Mouse (Mus musculus) spleen, adult 18-20 months (tissue): ENCODE measurements at regions not wholly inside any gene's neighbourhood (a gene's known extent, or its start where the extent isn't known, plus 50 kb on each side); places are given as distances from the start of the nearest gene placed in this dataset.

Source experiments
- DNase-seq, 2 experiments: peaks; one replicate each; pipeline ENCODE4 v3.0.0; 2022; ENCODE audit warnings: mixed read lengths in 2 of 2

DNA sequence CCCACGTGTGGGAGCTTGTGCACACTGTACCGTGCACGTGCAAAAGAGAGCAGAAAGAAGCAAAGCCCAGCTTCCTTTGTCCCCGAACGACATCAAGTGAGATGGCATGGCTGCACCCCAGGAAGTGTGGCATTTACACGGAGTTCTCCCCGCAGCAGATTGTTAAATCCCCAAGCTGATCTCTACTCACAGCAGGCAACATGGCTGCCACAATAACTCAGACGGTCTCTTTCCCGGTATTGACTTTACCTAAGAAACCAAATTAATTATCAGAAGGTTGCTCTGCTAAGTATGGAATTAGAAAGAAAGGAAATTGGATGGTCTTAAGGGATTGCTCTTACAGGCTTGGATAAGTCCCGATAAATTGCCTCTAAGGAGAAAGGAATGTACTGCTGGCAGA is 241.4 kb downstream of the Gm11011 start:
- DNase-seq: no peak

- DNase-seq: no peak
Observed at GRCm38 (mm10) chr2:169319521-169319920, 268.0 kb downstream of the Gm11011 start.

GRCm38 (mm10) chr2:169314396-169314930 is 273.1 kb downstream of the Gm11011 start:
- no peak for DNase-seq

DNA sequence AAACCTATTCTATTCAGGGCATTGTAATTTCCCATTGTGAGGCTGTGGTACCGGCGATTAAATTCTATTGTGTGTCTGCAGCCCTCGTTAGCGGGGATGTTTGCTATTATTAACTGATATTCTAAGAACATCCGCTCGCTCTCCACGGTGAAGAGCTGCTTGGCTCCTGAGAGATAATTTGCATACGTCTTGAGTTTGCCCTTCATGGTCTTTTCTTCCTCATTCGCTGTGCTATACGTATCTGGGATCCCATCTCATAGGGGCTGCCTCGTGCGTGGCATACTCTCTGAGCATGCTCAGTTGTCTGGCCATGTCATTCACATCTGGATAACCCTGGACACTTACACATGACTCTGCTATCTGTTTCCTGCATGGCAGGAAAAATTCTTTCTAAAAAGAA is 275.7 kb downstream of the Gm11011 start:
- no peak for DNase-seq

GRCm38 (mm10) chr2:169311356-169311755 is 276.2 kb downstream of the Gm11011 start:
- DNase-seq: no peak

DNA sequence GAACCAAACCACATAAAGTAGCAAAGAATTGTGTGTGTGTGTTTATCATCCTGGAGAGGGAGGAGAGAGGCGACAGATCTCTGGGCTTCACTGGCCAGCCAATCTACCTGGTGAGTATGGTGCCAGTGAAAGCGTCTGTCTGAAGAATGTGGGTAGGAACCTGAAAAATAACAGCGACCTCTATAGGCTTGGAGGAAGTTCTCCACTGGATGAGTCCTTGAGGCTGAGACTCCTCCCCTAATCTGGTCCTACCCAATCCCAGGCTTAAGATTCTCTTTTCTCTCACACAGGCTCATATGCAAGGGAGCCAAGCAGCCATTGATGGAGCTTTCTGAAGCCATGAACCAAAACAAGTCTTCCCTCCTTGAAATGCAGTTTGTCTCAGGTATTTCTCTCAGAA is 283.2 kb downstream of the Gm11011 start:
- DNase-seq: no peak

DNA sequence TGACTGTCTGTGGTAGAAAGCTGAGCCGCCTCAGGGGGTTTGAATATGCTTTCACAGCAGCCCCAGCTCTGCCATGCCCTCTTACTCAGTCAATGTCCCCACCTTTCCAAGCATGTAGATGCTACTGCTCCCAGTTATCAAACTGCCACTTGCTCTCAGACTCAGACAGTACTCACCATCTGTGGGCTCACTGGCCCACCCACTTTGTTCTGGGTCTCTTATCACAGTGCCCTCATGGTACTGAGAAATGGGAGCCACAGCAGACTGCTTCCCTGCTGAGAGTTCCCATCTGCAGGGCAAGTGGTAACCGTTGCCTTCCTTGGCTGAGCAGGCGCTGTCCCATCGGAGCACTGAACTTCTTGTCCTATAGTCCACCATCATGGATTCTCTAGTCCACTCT is 286.6 kb downstream of the Gm11011 start:
- no peak for DNase-seq

- no peak for DNase-seq
Observed at GRCm38 (mm10) chr2:169300411-169300810, 287.1 kb downstream of the Gm11011 start.

- no peak for DNase-seq
Observed at GRCm38 (mm10) chr2:169297841-169298627, 289.5 kb downstream of the Gm11011 start.

DNA sequence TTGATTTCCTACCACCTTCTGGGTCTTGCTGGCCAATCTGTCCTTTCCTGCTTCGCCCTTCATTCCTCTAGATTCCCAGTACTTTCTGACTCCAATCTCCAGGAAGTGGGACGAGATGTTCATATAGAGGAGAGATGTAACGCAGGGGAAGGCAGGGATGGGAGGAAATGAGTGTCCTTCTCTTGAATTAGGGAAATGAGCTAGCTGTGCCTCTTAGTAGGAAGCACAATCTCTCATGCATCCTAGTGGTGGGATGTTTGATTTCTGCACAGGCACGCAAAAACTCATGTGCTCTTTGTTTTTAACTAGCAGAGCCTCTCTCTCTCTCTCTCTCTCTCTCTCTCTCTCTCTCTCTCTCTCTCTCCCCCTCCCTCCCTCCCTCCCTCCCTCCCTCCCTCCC is 290.3 kb downstream of the Gm11011 start:
- no peak for DNase-seq

DNA sequence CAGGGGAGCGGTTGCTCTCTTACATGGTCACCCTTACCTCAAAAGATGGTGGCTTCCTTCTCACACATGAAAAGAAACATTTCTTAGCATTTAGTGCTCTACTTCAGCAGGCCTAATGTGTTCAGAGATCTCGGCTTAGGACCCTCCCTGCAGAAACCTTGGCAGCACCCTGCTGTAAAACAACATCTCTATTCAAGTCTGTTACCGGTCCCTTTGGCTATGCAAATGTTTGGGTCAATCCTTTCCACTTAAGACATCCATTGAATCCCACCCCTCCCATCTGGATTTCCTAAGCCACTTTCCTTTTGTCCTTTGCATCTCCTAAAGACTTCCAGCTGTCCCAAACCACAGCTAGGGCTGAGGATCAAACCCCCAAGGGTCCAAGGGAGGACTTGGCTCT is 294.2 kb downstream of the Gm11011 start:
- no peak for DNase-seq

DNA sequence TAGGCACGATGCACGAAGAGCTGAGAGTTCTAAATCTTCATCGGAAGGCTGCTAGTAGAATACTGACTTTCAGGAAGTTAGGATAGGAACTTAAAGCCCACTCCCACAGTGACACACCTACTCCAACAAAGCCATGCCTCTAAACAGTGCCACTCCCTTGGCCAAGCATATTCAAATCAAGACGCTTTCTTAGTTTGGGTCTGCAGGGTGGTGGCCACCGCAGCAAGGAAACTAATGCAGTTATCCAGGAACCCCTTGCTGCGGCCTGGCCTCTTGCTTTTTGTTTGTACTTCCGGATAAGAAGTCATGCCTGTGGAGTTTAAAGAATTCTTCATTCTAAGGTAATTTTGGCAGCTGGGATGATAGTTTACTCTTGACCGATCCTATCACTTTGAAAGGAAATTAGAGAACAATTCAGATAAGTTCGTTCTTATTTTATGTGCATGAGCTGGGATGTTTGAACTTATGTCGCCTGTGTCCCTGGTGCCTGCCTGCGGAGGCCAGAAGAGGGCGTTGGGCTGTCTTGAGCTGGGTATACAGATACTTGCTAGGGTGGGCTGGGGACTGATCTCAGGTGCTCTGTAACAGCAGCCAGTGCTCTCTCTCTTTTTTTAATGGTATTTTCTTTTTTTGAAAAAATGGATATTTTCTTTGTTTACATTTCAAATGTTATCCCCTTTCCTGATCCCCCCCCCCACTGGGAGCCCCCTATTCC is 298.5 kb downstream of the Gm11011 start:
- DNase-seq: no peak

DNA sequence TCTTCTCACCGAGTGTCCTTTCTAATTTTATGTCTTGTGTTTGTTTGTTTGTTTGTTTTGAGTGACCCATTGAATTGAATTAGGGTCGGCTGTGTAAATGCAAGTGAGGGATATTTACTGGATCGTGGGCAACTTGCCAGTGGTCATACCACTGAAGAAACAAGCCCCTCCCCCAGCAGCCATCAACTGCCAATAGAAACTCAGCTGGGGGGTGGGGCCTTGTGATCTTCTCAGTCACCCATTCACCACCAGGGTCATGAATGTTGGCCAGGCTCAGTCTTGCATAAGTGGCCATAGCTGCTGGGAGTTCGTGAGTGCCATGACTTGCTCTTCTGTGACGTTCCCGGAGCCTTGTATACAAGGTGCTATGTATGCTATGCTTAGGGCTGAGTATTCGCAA is 300.8 kb downstream of the Gm11011 start:
- no peak for DNase-seq

- DNase-seq: no peak
Observed at GRCm38 (mm10) chr2:169282508-169283117, 304.9 kb downstream of the Gm11011 start.

DNA sequence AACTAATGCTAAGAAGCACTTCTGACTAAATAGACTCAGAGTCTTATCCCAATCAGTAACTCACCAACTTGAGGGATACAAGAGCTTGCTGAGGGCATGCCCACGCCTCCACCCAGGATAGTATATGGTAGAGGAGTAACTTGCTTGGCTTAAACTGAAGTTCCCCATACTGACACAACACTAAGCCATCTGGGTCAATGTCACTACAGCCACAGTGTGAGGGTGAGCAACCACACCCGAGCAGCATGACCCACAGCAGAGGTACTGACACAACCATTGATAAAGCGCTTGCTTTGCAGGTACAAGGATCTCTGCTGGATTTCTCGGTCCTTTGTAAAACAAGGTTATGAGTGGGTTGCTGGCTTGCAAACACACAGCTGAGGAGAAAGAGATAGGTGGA is 312.2 kb downstream of the Gm11011 start:
- DNase-seq: no peak

- no peak for DNase-seq
Observed at GRCm38 (mm10) chr2:169274101-169274500, 313.4 kb downstream of the Gm11011 start.

- no peak for DNase-seq
Observed at GRCm38 (mm10) chr2:169272622-169273021, 314.9 kb downstream of the Gm11011 start.

DNA sequence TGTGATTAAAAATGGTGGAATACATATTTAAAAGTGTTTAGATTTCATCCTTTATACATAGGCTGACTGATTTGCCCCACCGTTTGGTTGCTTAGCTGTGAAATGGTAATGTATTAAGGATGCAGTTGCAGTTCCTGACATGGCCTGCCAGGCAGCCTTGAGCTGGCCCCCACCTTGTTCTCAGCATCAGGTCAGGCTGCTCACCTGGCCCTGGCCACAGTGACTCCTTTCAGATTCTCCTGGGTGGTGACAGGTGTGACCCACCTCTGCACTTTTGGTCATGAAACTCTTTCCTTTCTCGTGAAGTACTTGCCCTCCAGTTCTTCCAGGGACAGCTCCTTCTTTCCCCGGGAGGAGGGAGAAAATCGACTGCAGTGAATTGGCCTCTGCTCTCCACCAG is 315.5 kb downstream of the Gm11011 start:
- no peak for DNase-seq

DNA sequence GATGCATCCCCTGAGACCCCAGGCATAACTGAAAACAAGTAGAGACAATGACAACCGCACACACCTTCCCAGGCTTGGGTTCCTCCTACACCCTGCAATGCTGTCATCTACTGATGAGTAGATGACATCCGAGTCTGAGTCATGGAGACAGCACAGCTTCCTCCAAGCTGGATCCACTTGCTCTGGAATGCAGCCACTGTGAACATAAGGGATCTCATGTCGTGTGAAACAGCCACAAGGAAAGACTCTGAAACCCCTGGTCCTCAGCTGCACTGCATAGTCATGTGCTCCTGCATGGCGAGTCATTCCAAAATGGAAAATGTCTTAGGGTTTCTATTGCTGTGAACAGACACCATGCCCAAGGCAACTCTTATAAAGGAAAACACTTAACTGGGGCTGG is 305.2 kb upstream of the Zfp64 start:
- DNase-seq: no peak

DNA sequence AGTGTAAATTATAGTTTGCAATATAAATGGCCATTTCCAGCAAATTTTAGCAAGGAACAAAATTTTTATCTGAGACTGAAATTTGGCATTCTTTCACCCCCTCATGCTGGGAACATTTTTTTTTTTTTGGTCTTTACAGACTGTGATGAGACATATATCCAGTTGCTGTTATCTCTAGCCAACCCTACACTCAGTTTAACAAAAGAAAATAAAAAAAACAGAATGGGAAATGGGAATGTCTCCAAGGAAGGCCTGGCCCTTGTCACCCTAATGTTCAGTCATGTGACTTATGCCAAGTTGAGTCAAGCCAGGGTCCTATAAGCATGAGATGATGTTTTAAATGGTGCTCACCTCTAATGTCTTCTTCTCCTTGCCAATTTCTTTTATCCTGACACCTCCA is 289.2 kb upstream of the Zfp64 start:
- no peak for DNase-seq

GRCm38 (mm10) chr2:169243981-169244380 is 288.6 kb upstream of the Zfp64 start:
- no peak for DNase-seq

GRCm38 (mm10) chr2:169237856-169238255 is 282.5 kb upstream of the Zfp64 start:
- no peak for DNase-seq

- no peak for DNase-seq
Observed at GRCm38 (mm10) chr2:169237321-169237720, 281.9 kb upstream of the Zfp64 start.
